Mouse (Mus musculus) pancreas, adult 10 weeks (tissue): ENCODE results near the gene Lamc1. TPM values are rescaled to one million over a fixed set of nuclear protein-coding genes. Genes with fewer than 3 reads are reported as not detected.

Source experiments
- polyA plus RNA-seq: library from polyadenylated mRNA; stranded (reverse); fragments of 350-450 nt; fragmentation: Illumina TruSeq; extraction: RNeasy Lipid Tissue Mini Kit (QIAGEN cat#74804); gene quantifications from one replicate; pipeline ENCODE4 v1.2.3, GENCODE M21; 2015; ENCODE audit warnings: low read depth, low replicate concordance; ENCODE audit not compliant: insufficient read depth

Gene Lamc1
- 27.1 TPM for polyA plus RNA-seq

DNA sequence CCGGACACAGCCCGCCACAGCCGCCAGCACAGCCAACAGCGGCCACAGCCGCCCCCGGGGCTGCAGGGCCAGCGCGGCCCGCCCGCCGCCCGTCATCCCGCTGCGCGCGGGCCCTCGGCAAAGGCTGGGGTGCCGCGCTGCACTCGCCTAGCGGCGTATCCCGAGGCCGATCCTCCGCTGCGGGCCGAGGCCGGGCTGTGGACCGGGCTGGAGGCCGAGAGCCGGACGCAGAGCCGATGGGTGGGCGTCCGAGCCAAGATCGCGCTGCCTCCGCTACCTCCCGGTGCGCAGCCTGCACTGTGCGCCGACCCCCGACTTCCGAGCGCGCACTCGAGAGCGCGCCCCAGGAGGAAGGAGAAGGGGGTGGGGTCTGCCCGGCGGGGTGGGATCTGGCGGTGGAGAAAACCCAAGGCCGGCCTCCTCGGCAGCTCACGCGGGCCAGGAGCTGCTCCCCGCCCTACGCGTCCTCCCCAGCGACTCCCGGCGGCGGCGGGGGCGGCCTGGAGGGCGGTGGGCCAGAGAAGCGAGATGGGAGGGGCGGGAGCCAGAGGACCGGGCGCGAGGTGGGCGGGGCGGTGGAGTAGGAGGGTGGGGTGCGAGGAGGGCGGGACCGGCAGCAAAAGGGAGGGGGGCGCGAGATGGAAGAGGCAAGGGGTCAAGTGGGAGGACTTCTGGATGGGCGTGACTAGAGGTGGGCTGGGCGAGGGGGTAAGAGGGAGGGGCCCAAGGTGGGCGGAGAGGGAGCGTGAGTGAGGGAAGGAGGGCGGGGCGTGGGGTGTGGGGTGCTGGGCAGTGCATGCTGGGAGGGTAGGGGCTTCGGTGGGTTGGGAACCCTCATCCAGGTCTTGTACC, at the start of gene Lamc1:
Lamc1 (minus strand) TSS at position 343 of the 852 bp plus-strand sequence.

DNA sequence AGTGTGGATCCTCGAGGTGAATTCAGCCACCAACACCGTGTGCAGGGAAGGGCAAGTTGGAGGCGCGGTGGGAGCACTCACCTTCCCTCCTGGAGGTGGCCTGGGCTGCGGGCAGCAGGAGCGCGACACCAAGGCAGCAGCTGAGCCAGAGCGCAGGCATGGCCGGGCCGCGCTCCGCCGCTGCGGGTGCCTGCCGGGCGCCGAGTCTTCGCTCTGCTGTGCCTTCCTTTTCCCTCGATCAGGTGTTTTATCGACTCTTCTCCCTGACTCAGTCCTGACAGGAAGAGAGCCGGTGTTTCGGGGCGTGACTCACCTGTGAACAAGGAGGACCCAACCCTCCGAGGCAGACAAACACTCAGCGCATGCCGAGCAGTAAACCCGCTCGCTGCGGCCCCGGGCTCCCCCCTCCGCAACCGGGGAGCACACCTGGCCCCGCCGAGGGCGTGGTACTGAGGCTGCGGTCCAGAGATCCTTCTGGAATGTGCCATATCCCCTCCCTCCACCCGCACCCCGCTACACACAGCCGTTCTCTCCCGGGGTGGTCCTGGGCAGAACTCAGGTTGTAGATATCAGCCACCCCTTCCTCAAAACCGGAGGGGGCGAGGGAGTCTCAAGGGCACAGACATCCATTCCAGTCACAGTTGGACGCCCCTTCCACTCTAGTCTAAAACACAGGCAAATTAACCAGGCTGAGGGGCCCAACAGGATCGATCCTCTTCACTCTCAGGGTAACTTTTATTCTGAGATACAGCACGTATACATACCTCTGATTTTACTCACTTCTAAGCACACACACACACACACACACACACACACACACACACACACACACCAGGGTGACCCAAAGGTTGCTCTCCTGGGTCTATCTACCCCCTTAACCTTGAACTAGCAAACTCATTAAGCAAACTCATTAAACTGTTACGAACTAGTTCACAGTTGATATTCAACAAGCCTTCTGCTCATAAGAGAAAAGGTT, 146.5 kb downstream of the Lamc1 start, which contains the start of gene Lamc2:
Lamc2 (minus strand) TSS at position 620 of the 976 bp plus-strand sequence.

Other genes with a start within 250 kb of the Lamc1 start
- 1.3 TPM for gene Lamc2, start 146.3 kb downstream of the Lamc1 start, polyA plus RNA-seq
- gene Shcbp1l, start 92.4 kb upstream of the Lamc1 start, polyA plus RNA-seq, result not detected
- gene Dhx9, start 154.9 kb upstream of the Lamc1 start, polyA plus RNA-seq, result 13.8 TPM
- gene Npl, start 217.3 kb upstream of the Lamc1 start, polyA plus RNA-seq, result 0.96 TPM